Mouse (Mus musculus) erythroblast, embryonic 14.5 days (primary cell): ENCODE measurements around the gene Gm45618. TPM values are rescaled to one million over a fixed set of nuclear protein-coding genes. Genes with fewer than 3 reads are reported as not detected.
"Not testable (repeated sequence)": the region's sequence is repeated elsewhere in the genome, so short reads cannot be mapped to it uniquely, and the experiment has no call there.

ENCODE experiments used
- H3K27me3 ChIP-seq: 2 replicates; pipeline ENCODE4 v1.6.1; 2012; ENCODE audit warnings: inconsistent platforms; ENCODE audit not compliant: control insufficient read depth
- H3K36me3 ChIP-seq: 2 replicates; pipeline ENCODE4 v1.6.1; 2012; ENCODE audit warnings: mild to moderate bottlenecking, inconsistent platforms; ENCODE audit not compliant: control insufficient read depth
- H3K4me1 ChIP-seq: 2 replicates; pipeline ENCODE4 v1.6.1; 2012; ENCODE audit warnings: inconsistent platforms; ENCODE audit not compliant: control insufficient read depth
- H3K4me3 ChIP-seq: replicated peaks from 2 replicates; pipeline ENCODE3; 2012; ENCODE audit warnings: moderate library complexity, mild to moderate bottlenecking, inconsistent platforms
- H3K9me3 ChIP-seq: 2 replicates; pipeline ENCODE4 v1.6.1; 2012; ENCODE audit warnings: low read length, inconsistent platforms, mixed read lengths; ENCODE audit not compliant: control insufficient read depth
- GATA1 ChIP-seq: IDR thresholded peaks from 2 replicates; pipeline ENCODE4 v1.6.1; 2012; ENCODE audit warnings: low read length, inconsistent platforms, mixed read lengths
- TAL1 ChIP-seq: IDR thresholded peaks from 3 replicates; pipeline ENCODE4 v1.6.1; 2012; ENCODE audit warnings: low read length, inconsistent platforms, mixed read lengths
- polyA plus RNA-seq: library from polyadenylated mRNA; stranded (reverse); fragments of >175 nt; gene quantifications from 2 replicates; pipeline ENCODE4 v1.2.3, GENCODE M21; 2012

The Gm45618 gene
- polyA plus RNA-seq, 1 experiment: not detected

DNA sequence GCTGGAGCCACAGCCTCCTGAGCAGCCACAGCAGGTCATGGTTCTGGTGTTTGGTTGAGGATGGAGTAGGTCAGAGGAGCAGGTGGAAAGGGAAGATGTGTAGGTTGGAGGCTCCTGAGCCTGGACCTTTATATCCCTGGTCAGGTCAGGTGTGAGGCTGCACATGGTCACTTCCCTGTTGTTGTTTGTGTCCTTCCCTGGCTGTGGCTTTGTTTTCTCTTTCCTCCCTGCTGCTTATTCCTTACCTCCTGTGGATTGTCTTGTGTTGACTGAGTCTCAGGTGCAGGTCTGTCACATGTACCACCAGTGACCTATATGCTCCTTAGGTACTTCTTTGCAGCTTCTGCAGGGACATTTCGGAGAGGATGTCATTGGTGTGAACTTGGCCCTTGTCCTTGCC lies 24.0 kb upstream of the Gm45618 start, which contains the start of gene Gm45337:
Gene Gm45337 (minus strand): TSS at position 101 of the 400 bp plus-strand sequence.
- no peak for TF ChIP-seq TAL1
- Histone ChIP-seq H3K36me3 (no peaks in the 10 kb centered on the region), H3K9me3 (no peaks in the 10 kb centered on the region), H3K4me1 (no peaks in the 10 kb centered on the region), H3K4me3 (no peak within 1 kb of the TSS), H3K27me3 (no peaks in the 10 kb centered on the region)

DNA sequence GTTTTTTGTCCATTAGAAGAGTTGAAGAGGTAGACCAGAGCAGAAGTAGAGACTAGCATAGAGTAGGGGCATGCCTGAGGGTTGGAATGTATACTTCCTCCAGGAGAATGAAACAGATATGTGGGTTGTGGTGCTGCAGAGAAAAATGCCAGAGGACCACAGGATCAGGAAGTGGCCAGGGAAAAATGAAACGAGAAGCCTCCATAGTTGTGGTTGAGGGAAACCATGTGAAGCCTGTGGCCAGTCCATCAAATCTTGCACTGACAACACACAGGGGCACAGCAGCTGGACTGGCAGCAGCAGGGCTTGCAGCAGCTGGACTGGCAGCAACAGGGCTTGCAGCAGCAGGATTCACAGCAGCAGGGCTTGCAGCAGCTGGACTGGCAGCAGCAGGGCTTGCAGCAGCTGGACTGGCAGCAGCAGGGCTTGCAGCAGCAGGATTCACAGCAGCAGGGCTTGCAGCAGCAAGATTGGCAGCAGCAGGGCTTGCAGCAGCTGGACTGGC lies 23.0 kb upstream of the Gm45618 start:
- not testable (repeated sequence) for H3K4me1 ChIP-seq, H3K27me3 ChIP-seq, H3K4me3 ChIP-seq, H3K36me3 ChIP-seq, H3K9me3 ChIP-seq

DNA sequence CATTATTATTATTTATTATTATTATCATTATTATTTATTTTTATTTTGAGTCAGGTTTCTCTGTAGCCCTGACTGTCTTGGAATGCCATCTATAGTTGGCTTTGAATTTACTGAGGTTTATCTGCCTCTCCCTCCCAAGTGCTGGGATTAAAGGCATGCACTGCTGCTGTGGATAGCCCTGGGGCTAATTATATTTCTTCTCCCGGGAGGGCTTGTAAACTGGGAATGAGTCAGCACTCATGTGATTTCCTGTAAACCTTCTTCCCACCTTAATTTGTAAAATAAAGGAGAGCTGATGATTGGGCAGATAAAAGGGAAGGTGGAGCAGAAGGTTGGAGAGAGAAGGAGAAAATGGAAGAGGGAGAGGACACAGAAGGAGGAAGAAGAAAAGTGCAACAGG lies 20.2 kb upstream of the Gm45618 start:
- no peaks in the 10 kb centered on the region for H3K36me3 ChIP-seq
- H3K9me3 ChIP-seq: no peaks in the 10 kb centered on the region
- no peaks in the 10 kb centered on the region for H3K27me3 ChIP-seq
- TF ChIP-seq GATA1: no peak
- TF ChIP-seq TAL1: no peak
- H3K4me1 ChIP-seq: no peaks in the 10 kb centered on the region
- no peak overlapping the region for H3K4me3 ChIP-seq

DNA sequence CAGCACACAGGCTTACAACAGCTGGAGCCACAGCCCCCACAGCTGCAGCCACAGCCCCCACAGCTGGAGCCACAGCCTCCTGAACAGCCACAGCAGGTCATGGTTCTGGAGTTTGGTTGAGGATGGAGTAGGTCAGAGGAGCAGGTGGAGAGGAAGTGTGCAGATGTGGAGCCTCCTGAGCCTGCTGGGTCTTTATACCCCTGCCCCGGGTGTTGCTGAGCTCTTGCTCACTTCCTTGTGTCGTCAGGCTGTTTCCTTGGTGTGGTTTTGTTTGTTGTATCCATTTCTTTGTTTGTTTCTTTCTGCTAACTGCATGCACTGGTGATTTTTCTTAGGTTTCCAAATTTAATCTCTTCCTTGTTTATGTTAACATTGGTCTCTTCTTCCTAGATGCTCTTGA lies 15.4 kb upstream of the Gm45618 start, which contains the start of gene Gm39115:
Gene Gm39115 (minus strand): TSS at position 101 of the 400 bp plus-strand sequence.
- not testable (repeated sequence) for H3K4me1 ChIP-seq, H3K4me3 ChIP-seq, H3K9me3 ChIP-seq, H3K27me3 ChIP-seq, H3K36me3 ChIP-seq

DNA sequence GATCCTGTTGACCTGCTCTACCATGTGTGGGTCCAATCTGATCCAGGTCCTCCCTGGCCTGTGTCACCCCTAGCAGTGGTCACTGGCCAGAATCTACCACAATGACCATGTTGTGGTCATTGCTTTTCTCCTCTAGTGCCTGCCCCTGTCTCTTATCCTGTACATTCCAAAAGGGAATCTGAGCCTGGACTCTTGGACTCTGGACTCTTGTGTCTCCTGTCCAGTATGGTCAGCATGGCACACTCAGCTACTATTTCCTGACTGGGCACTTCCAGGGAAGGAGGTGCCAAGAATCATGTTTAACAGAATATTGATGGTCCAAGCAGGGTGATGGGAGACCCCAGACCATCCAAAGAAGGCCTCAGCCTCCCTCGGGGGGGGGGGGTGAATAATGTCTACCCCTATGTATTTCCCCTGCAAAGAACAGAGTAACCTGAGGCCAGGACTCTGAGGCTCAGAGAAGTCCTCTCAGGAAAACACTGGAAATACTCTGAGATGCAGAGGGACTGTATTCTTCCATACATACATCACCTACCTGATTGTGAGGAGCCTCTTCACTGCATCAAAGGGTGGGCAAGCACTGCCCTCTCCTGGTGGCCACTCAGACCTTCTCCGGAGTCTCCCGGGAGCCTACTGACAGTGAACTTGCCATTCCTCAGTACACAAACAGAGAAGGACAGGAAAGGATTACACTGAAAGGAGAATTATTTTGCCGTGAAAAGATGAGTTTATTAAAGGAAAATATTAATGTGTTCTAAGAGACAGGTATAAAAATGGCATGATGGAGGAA lies 13.9 kb upstream of the Gm45618 start:
- Histone ChIP-seq H3K4me1 (no peaks in the 10 kb centered on the region), H3K27me3 (no peaks in the 10 kb centered on the region), H3K36me3 (no peaks in the 10 kb centered on the region), H3K9me3 (no peaks in the 10 kb centered on the region), H3K4me3 (no peak overlapping the region)
- no peak for TF ChIP-seq GATA1
- no peak for TF ChIP-seq TAL1

DNA sequence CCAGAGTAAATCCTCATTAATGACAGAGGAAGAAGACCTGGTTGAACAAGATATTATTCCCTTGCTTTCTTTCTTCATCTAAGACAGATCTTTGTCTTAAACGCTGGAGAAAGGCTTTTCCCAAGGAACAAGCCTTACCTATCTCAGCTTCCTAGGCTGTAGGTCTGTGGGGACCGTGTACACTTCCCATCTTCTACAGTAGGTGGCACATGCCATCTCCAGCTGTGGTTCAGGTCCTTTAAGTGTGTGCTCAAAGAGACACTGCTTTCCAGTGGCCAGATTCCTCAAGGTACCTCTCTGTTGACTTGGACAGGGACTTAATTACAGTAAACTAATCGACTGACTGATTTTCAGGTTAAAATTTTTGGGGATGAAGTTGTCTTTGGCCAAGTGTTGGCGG lies 8.3 kb upstream of the Gm45618 start:
- Histone ChIP-seq H3K9me3 (no peaks in the 10 kb centered on the region), H3K4me3 (no peak overlapping the region), H3K36me3 (no peaks in the 10 kb centered on the region), H3K27me3 (no peaks in the 10 kb centered on the region), H3K4me1 (no peaks in the 10 kb centered on the region)
- TF ChIP-seq TAL1 (no peak), GATA1 (no peak)

DNA sequence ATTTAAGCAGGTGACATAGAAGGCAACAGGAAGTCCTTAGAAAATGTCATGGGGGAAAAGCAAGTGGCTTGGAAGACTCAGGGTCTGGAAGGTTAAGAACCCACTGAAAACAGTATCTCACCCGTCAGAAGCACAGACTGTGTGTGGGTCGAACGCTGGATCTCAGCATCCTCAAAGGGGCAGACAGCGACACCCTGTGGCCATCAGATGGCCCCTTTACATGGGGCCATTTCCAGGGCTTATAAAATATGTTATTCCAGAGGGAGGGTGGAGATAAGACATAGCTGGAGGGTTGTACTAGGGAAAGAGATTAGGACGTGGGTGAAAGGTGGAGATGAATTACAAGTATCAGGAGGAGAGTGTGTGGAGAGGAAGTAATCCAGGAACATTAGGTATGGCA lies 897 bp downstream of the Gm45618 start:
- Histone ChIP-seq H3K9me3 (no peaks in the 10 kb centered on the region), H3K4me3 (no peak overlapping the region), H3K36me3 (no peaks in the 10 kb centered on the region), H3K27me3 (peaks cover 3% of the 10 kb centered on the region; the same call in 1 of the 2 replicates), H3K4me1 (no peaks in the 10 kb centered on the region)
- TF ChIP-seq GATA1: no peak
- no peak for TF ChIP-seq TAL1

DNA sequence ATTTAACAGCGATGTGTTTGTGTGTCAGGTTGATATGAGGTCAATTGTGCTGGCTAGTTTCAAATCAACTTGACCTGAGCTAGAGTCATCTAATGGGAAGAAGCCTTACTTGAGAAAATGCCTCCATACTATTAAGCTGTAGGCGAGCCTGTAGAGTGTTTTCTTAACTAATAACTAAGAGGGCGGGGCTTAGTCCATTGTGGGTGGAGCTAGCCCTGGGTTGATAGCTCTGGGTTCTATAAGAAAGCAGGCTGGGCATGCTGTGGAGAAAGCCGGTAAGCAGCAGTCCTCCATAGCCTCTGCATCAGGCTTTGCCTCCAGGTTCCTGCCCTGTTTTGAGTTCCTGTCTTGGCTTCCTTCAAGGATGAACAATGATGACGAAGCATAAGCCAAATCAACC lies 15.8 kb downstream of the Gm45618 start:
- H3K9me3 ChIP-seq: no peaks in the 10 kb centered on the region
- no peak overlapping the region for H3K4me3 ChIP-seq
- H3K4me1 ChIP-seq: peaks cover 4% of the 10 kb centered on the region
- H3K27me3 ChIP-seq: peaks cover 40% of the 10 kb centered on the region
- H3K36me3 ChIP-seq: no peaks in the 10 kb centered on the region
- no peak for TF ChIP-seq TAL1
- TF ChIP-seq GATA1: no peak

DNA sequence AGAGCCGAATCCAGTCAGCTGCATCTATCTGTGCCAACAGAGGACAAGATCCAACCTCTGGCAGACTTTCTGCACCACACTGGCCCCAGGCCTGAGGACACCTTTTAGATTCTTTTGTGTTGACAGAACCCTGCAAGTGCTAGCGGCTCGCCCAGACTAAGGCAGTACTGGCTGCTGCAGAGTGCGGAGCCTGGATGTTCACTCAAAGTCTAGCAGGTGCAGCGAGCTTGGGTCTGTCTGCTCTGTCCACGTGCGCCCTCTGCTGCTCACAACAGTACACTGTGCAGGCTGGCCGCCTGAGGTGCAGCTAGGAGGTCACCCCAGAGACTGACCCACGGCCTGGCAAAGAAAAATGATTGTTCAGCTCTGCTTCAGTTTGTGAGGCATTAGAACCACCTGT lies 22.8 kb downstream of the Gm45618 start:
- peaks cover 42% of the 10 kb centered on the region for H3K4me1 ChIP-seq
- TF ChIP-seq TAL1 (no peak), GATA1 (no peak)
- H3K4me3 ChIP-seq: no peak overlapping the region
- peaks cover 92% of the 10 kb centered on the region for H3K27me3 ChIP-seq
- H3K36me3 ChIP-seq: peaks cover 9% of the 10 kb centered on the region
- no peaks in the 10 kb centered on the region; the same call in 1 of the 2 replicates for H3K9me3 ChIP-seq

DNA sequence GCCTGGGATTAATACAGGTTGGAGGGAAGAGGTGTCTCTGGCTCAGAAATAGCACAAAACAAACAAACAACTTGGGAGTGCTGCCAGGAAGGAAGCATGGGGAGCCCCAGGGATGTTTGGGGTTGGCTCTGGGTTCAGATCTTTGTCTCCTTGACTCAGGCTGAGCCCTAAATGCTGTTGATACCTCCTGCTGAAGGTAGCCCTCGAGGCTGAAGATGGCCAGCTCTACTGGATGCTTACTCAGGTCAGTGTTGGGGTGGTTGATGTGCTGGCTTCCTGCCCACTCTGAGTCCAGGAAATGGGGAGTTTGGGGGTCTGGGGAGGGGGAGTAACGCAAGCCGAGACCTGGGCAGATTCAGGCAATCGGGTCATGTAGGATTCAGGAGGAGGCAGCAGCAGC lies 23.8 kb downstream of the Gm45618 start:
- no peak for TF ChIP-seq TAL1
- no peak for TF ChIP-seq GATA1
- Histone ChIP-seq H3K4me3 (no peak overlapping the region), H3K4me1 (peaks cover 52% of the 10 kb centered on the region), H3K9me3 (no peaks in the 10 kb centered on the region; the same call in 1 of the 2 replicates), H3K36me3 (peaks cover 20% of the 10 kb centered on the region), H3K27me3 (peaks cover 98% of the 10 kb centered on the region)
